Mouse (Mus musculus): ENCODE measurements around the gene Rhoa.
A peak's percentile ranks its signal among the peaks of the same experiment; 100 is the strongest.
"Not testable (repeated sequence)": the region's sequence is repeated elsewhere in the genome, so short reads cannot be mapped to it uniquely, and the experiment has no call there.

Rhoa gene

GRCm38 (mm10) chr9:108289347-108289746 is 16.6 kb upstream of the Rhoa start:
- no peak for DNase-seq (ENCODE audit: low spot score)

GRCm38 (mm10) chr9:108290016-108290750 is 15.7 kb upstream of the Rhoa start, which contains the start of gene Nicn1:
Nicn1 (plus strand) TSS chr9:108290429.
- peak; percentile 93 for DNase-seq (ENCODE audit: low spot score)

GRCm38 (mm10) chr9:108290773-108291172 is 15.2 kb upstream of the Rhoa start:
- DNase-seq (ENCODE audit: low spot score), result no peak

GRCm38 (mm10) chr9:108296453-108297355 is 9.2 kb upstream of the Rhoa start, which contains the start of gene Amt:
Amt (plus strand) TSS chr9:108296853.
- DNase-seq (ENCODE audit: low spot score), result peak; percentile 91

- peak; percentile 75 for DNase-seq (ENCODE audit: low spot score)
Measured at GRCm38 (mm10) chr9:108301853-108302252, 4.1 kb upstream of the Rhoa start.

- DNase-seq (ENCODE audit: low spot score), result peak; percentile 35
Measured at GRCm38 (mm10) chr9:108304716-108305115, 1.2 kb upstream of the Rhoa start.

GRCm38 (mm10) chr9:108305170-108305569 is 759 bp upstream of the Rhoa start:
- no peak for DNase-seq (ENCODE audit: low spot score)

GRCm38 (mm10) chr9:108306571-108306980 is 647 bp downstream of the Rhoa start:
- no peak for DNase-seq (ENCODE audit: low spot score)

- no peak for DNase-seq (ENCODE audit: low spot score)
Measured at GRCm38 (mm10) chr9:108307021-108307807, 1.3 kb downstream of the Rhoa start.

- DNase-seq (ENCODE audit: low spot score), result no peak
Measured at GRCm38 (mm10) chr9:108308141-108308540, 2.2 kb downstream of the Rhoa start.

GRCm38 (mm10) chr9:108317572-108317971 is 11.6 kb downstream of the Rhoa start:
- DNase-seq (ENCODE audit: low spot score), result no peak

- no peak for DNase-seq (ENCODE audit: low spot score)
Measured at GRCm38 (mm10) chr9:108318462-108318861, 12.5 kb downstream of the Rhoa start.

GRCm38 (mm10) chr9:108322054-108322453 is 16.1 kb downstream of the Rhoa start:
- DNase-seq (ENCODE audit: low spot score), result not testable (repeated sequence)

GRCm38 (mm10) chr9:108324784-108325183 is 18.9 kb downstream of the Rhoa start:
- no peak for DNase-seq (ENCODE audit: low spot score)

GRCm38 (mm10) chr9:108325811-108326210 is 19.9 kb downstream of the Rhoa start:
- no peak for DNase-seq (ENCODE audit: low spot score)

GRCm38 (mm10) chr9:108337848-108338550 is 32.1 kb downstream of the Rhoa start:
- DNase-seq (ENCODE audit: low spot score), result peak; percentile 13

- no peak for DNase-seq (ENCODE audit: low spot score)
Measured at GRCm38 (mm10) chr9:108338551-108338885, 32.6 kb downstream of the Rhoa start.

GRCm38 (mm10) chr9:108338886-108339781 is 33.2 kb downstream of the Rhoa start, which contains the start of gene Gpx1:
Gpx1 (plus strand) TSS chr9:108338903.
- peak; percentile 97 for DNase-seq (ENCODE audit: low spot score)

GRCm38 (mm10) chr9:108339886-108340257 is 33.9 kb downstream of the Rhoa start:
- DNase-seq (ENCODE audit: low spot score), result no peak
